Mouse (Mus musculus): Measurements from ENCODE around the gene Dennd1a.

- no peak for TF ChIP-seq CTCF (IDR thresholded peaks at IDR 0.05; ENCODE audit: extremely low read depth, insufficient read depth, low read length)
- TF ChIP-seq POLR2A (IDR thresholded peaks at IDR 0.05; ENCODE audit: extremely low read depth, insufficient read depth, low read length) = no peak
Measured at GRCm38 (mm10) chr2:37940845-37941361, 346.3 kb downstream of the Dennd1a start.
